Mouse (Mus musculus) cortical plate, adult 2 months (tissue): ENCODE results near the gene Rnf19b.

Source experiments
- CTCF ChIP-seq: fragments of 200-500 bp; IDR thresholded peaks from 2 replicates; pipeline ENCODE4 v1.5.1; 2011; ENCODE audit warnings: mild to moderate bottlenecking, control low read depth, low read length; ENCODE audit not compliant: insufficient read depth; ENCODE audit errors: extremely low read depth
- POLR2A ChIP-seq: fragments of 200-500 bp; IDR thresholded peaks from 2 replicates; pipeline ENCODE4 v1.6.1; 2011; ENCODE audit warnings: mild to moderate bottlenecking, low read length, control low read depth; ENCODE audit not compliant: insufficient read depth; ENCODE audit errors: extremely low read depth

- TF ChIP-seq CTCF (no peak), POLR2A (no peak)
Observed at GRCm38 (mm10) chr4:129013151-129013864, 44.8 kb upstream of the Rnf19b start.
